Mouse (Mus musculus): Measurements from ENCODE around the gene Galm. TPM values are rescaled to one million over a fixed set of nuclear protein-coding genes. Genes with fewer than 3 reads are reported as not detected.

Gene Galm
- polyA plus RNA-seq, 1 experiment, result 5.2 TPM

DNA sequence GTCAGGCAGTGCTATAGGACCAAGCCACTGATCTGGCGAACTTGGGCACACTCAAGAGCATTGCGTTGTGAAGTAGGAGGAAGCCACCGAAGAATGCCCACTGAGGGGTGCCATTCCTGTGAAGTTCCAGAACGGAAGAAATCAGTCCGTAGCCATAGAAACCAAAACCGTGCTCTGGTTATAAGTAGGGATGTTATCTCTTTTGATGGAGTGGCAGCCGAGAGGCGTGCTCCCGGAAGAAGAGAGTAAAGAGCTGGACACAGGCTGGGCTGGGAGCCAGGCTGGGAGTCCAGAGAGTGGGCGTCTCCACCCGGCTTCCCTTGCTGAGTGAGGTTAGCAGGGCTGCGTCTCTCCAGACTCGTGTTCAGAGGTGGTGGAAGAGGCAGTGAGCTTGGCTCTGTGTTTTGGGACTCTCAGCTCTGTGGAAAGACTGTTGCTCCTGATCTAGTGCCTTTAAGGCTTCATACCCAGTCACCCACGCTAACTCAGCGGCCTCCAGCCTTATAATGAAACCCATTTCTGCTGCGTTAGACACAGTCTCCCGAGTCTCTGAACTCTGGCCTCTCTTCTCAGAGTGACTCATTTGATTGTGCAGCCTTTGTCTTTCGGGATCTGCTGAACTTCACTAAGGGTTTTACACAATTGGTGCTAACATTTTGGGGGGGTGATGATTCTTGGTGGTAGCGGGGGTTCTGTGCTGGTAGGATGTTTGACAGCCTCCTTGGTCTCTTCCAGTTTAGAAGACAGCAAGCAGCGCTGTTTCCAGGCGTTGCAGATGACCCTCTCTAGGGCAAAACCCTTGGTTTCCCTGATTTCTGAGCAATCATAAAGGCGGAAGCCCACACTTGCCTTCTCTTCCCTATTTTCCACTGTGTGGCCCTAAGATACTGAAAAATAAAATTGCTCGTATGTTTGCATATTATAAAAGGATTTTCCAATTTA lies 21.1 kb downstream of the Galm start:
- TF ChIP-seq CTCF (IDR thresholded peaks at IDR 0.05; ENCODE audit: control insufficient read depth, insufficient read depth, low read length) (no peak), POLR2A (IDR thresholded peaks at IDR 0.05; ENCODE audit: borderline replicate concordance, control insufficient read depth, low read depth, low read length) (no peak)
- no peak overlapping the region for H3K27ac ChIP-seq (ENCODE audit: control insufficient read depth, insufficient read depth, low read depth, low read length, poor library complexity)
- 85% methylated on average over 23 of the region's 23 CpGs for WGBS

DNA sequence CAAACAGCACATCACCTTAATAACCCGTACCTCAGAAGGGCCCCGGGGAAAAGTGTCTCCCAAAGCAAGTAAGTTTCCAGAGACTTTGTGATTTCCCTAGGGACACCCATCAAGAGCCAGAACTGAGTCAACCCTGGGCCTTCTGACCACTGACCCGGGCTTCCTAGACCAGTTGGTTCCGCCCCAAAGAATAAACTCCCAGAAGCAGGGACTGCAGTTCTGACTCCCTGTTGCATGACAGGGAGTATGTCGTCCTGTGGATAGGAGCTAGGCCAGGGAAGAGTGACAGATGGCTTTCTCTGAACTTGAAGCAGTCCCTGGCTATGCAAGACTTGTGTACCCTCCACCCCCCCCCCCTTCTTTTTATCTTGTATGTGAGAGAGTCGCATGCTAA lies 21.7 kb downstream of the Galm start:
- H3K27ac ChIP-seq (ENCODE audit: control insufficient read depth, insufficient read depth, low read depth, low read length, poor library complexity), result no peak overlapping the region
- no peaks in the 10 kb centered on the region; the same call in 1 of the 2 replicates for H3K4me1 ChIP-seq (ENCODE audit: control insufficient read depth, insufficient read depth, low read length)
- TF ChIP-seq POLR2A (IDR thresholded peaks at IDR 0.05; ENCODE audit: borderline replicate concordance, control insufficient read depth, low read depth, low read length) (no peak), CTCF (IDR thresholded peaks at IDR 0.05; ENCODE audit: control insufficient read depth, insufficient read depth, low read length) (no peak)
- WGBS, result 84% methylated on average over 6 of the region's 6 CpGs
- H3K4me3 ChIP-seq (replicated peaks; ENCODE audit: control insufficient read depth, low read depth, low read length), result no peak overlapping the region

More for the DNA sequence above, 21.1 kb downstream of the Galm start:
- Histone ChIP-seq H3K4me1 (ENCODE audit: control insufficient read depth, insufficient read depth, low read length) (no peaks in the 10 kb centered on the region; the same call in 1 of the 2 replicates), H3K4me3 (replicated peaks; ENCODE audit: control insufficient read depth, low read depth, low read length) (no peak overlapping the region)

DNA sequence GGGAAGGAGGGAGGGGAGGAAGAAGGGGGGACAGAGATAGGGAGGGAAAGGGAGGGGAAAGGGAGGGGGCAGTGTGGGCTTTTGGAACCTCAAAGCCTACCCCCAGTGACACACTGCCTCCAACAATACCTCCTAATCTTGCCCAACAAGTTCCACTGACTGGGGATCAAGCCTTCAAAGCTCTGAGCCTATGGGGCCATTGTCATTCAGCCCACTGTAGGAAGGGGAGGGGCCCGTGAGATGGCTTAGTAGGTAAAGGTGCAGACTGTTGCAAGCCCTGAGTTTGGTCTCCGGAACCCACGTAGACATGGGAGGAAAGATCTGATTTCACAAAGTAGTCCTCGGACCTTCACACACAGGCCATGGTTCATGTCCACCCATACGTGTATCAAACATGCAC lies 24.1 kb downstream of the Galm start:
- 90% methylated on average over 5 of the region's 5 CpGs for WGBS
- Histone ChIP-seq H3K4me1 (ENCODE audit: control insufficient read depth, insufficient read depth, low read length) (no peaks in the 10 kb centered on the region), H3K4me3 (replicated peaks; ENCODE audit: control insufficient read depth, low read depth, low read length) (no peak overlapping the region), H3K27ac (ENCODE audit: control insufficient read depth, insufficient read depth, low read depth, low read length, poor library complexity) (no peak overlapping the region)
- TF ChIP-seq POLR2A (IDR thresholded peaks at IDR 0.05; ENCODE audit: borderline replicate concordance, control insufficient read depth, low read depth, low read length) (no peak), CTCF (IDR thresholded peaks at IDR 0.05; ENCODE audit: control insufficient read depth, insufficient read depth, low read length) (no peak)

- WGBS, result 71% methylated on average over 12 of the region's 12 CpGs
- TF ChIP-seq CTCF (IDR thresholded peaks at IDR 0.05; ENCODE audit: control insufficient read depth, insufficient read depth, low read length), result no peak
- TF ChIP-seq POLR2A (IDR thresholded peaks at IDR 0.05; ENCODE audit: borderline replicate concordance, control insufficient read depth, low read depth, low read length), result no peak
- Histone ChIP-seq H3K4me1 (ENCODE audit: control insufficient read depth, insufficient read depth, low read length) (no peaks in the 10 kb centered on the region), H3K27ac (ENCODE audit: control insufficient read depth, insufficient read depth, low read depth, low read length, poor library complexity) (no peak overlapping the region), H3K4me3 (replicated peaks; ENCODE audit: control insufficient read depth, low read depth, low read length) (no peak overlapping the region)
These were observed 25.7 kb downstream of the Galm start for GRCm38 (mm10) chr17:80152767-80153630.

DNA sequence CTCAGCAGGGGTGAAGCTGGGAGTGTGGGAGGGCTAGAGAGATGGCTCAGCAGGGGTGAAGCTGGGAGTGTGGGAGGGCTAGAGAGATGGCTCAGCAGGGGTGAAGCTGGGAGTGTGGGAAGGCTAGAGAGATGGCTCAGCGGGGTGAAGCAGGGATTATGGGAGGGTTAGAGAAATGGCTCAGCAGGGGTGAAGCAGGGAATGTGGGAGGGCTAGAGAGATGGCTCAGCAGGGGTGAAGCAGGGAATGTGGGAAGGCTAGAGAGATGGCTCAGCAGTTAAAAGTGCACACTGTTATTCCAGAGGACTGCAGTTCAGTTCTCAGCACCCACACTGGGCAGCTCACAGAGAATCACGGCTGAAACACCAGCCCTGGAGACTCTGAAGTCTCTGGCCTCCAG lies 26.4 kb downstream of the Galm start:
- Histone ChIP-seq H3K27ac (ENCODE audit: control insufficient read depth, insufficient read depth, low read depth, low read length, poor library complexity) (no peak overlapping the region), H3K4me1 (ENCODE audit: control insufficient read depth, insufficient read depth, low read length) (no peaks in the 10 kb centered on the region), H3K4me3 (replicated peaks; ENCODE audit: control insufficient read depth, low read depth, low read length) (no peak overlapping the region)
- WGBS, result 86% methylated on average over 2 of the region's 2 CpGs
- TF ChIP-seq CTCF (IDR thresholded peaks at IDR 0.05; ENCODE audit: control insufficient read depth, insufficient read depth, low read length) (no peak), POLR2A (IDR thresholded peaks at IDR 0.05; ENCODE audit: borderline replicate concordance, control insufficient read depth, low read depth, low read length) (no peak)

DNA sequence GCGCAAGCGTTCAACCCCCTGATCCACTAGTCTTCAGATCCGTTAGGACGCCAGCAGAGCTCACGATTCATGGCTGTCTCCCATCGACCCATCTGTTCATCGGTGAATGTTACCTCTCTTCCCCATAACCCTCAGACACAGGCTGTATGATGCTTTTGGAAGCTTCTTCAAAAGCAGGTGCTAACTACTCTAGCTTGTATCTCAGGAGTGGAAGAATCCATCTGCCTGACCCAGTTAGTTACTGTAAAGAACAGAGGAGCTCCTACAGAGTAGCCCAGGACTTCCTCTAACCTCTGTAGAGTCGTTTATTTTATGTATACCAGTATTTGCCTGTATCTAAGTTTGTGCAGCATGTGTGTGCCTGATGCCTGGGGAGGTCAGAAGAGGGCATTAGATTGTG lies 29.6 kb downstream of the Galm start:
- 83% methylated on average over 8 of the region's 8 CpGs for WGBS
- Histone ChIP-seq H3K4me3 (replicated peaks; ENCODE audit: control insufficient read depth, low read depth, low read length) (no peak overlapping the region), H3K27ac (ENCODE audit: control insufficient read depth, insufficient read depth, low read depth, low read length, poor library complexity) (no peak overlapping the region)

DNA sequence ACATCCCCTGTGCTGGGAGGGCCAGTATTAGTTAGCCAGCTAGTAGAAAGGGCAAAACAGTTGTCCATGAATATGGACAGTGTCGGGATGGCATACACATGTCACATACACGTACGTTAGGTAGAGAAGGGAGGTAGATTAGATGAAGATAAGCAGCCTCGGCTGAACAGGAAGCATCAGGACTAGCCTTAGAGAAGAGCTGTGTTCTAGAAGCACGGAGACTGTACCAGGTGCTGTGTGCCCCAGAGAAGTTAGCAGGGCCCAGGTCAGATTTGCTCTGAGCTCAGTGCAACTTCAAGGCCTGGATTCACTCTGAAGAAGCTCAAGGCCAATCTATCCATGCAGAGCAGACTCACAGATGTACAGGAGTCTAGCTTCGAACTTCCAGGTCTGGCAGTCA lies 30.2 kb downstream of the Galm start:
- WGBS, result 66% methylated on average over 6 of the region's 6 CpGs
- Histone ChIP-seq H3K4me1 (ENCODE audit: control insufficient read depth, insufficient read depth, low read length) (no peaks in the 10 kb centered on the region), H3K4me3 (replicated peaks; ENCODE audit: control insufficient read depth, low read depth, low read length) (no peak overlapping the region), H3K27ac (ENCODE audit: control insufficient read depth, insufficient read depth, low read depth, low read length, poor library complexity) (no peak overlapping the region)
- TF ChIP-seq POLR2A (IDR thresholded peaks at IDR 0.05; ENCODE audit: borderline replicate concordance, control insufficient read depth, low read depth, low read length), result no peak
- no peak for TF ChIP-seq CTCF (IDR thresholded peaks at IDR 0.05; ENCODE audit: control insufficient read depth, insufficient read depth, low read length)

More for the DNA sequence above, 29.6 kb downstream of the Galm start:
- no peaks in the 10 kb centered on the region for H3K4me1 ChIP-seq (ENCODE audit: control insufficient read depth, insufficient read depth, low read length)
- no peak for TF ChIP-seq CTCF (IDR thresholded peaks at IDR 0.05; ENCODE audit: control insufficient read depth, insufficient read depth, low read length)
- TF ChIP-seq POLR2A (IDR thresholded peaks at IDR 0.05; ENCODE audit: borderline replicate concordance, control insufficient read depth, low read depth, low read length), result no peak

- H3K4me3 ChIP-seq (replicated peaks; ENCODE audit: control insufficient read depth, low read depth, low read length), result no peak overlapping the region
- no peaks in the 10 kb centered on the region for H3K4me1 ChIP-seq (ENCODE audit: control insufficient read depth, insufficient read depth, low read length)
- H3K27ac ChIP-seq (ENCODE audit: control insufficient read depth, insufficient read depth, low read depth, low read length, poor library complexity), result no peak overlapping the region
- TF ChIP-seq POLR2A (IDR thresholded peaks at IDR 0.05; ENCODE audit: borderline replicate concordance, control insufficient read depth, low read depth, low read length) (no peak), CTCF (IDR thresholded peaks at IDR 0.05; ENCODE audit: control insufficient read depth, insufficient read depth, low read length) (no peak)
- WGBS, result 70% methylated on average over 5 of the region's 5 CpGs
These were observed 33.2 kb downstream of the Galm start for GRCm38 (mm10) chr17:80160454-80160853.

Data from bone marrow, adult 2 months (tissue).